Mouse (Mus musculus) intestine, embryonic 16.5 days (tissue): ENCODE data around the gene Farp1. TPM values are rescaled to one million over a fixed set of nuclear protein-coding genes. Genes with fewer than 3 reads are reported as not detected.

Source experiments
- ATAC-seq: fragments of 200-750 bp; cut with Nextera tagmentation; 2 replicates; pipeline ENCODE4 v1.8.0; 2017; ENCODE audit warnings: moderate TSS enrichment, moderate library complexity
- H3K27ac ChIP-seq: fragments of 300-500 bp; sonication (generic); 2 replicates; pipeline ENCODE4 v1.5.1; 2014; ENCODE audit warnings: mild to moderate bottlenecking, low read length
- H3K27me3 ChIP-seq: fragments of 300-500 bp; sonication (generic); replicated peaks from 2 replicates; pipeline ENCODE4 v1.6.1; 2014; ENCODE audit warnings: low read length, control low read depth, mixed read lengths; ENCODE audit not compliant: control insufficient read depth, insufficient read depth
- H3K36me3 ChIP-seq: fragments of 300-500 bp; sonication (generic); 2 replicates; pipeline ENCODE4 v1.6.1; 2014; ENCODE audit warnings: low read length, control low read depth; ENCODE audit not compliant: control insufficient read depth, insufficient read depth
- H3K4me1 ChIP-seq: fragments of 300-500 bp; sonication (generic); 2 replicates; pipeline ENCODE4 v1.6.1; 2014; ENCODE audit warnings: low read length, control low read depth, mixed read lengths; ENCODE audit not compliant: control insufficient read depth, insufficient read depth
- H3K4me2 ChIP-seq: fragments of 300-500 bp; sonication (generic); 2 replicates; pipeline ENCODE4 v1.6.1; 2014; ENCODE audit warnings: low read depth, low read length, control low read depth
- H3K4me3 ChIP-seq: fragments of 300-500 bp; sonication (generic); 2 replicates; pipeline ENCODE4 v1.5.1; 2014; ENCODE audit warnings: mild to moderate bottlenecking, low read length
- H3K9ac ChIP-seq: fragments of 300-500 bp; sonication (generic); 2 replicates; pipeline ENCODE4 v1.6.1; 2014; ENCODE audit warnings: low read depth, low read length
- H3K9me3 ChIP-seq: fragments of 300-500 bp; sonication (generic); 2 replicates; pipeline ENCODE4 v1.6.1; 2016; ENCODE audit warnings: low read length, control low read depth; ENCODE audit not compliant: control insufficient read depth
- WGBS: fragments of 180-500 bp; shearing (Covaris S2); extraction: QIAGEN DNeasy Blood & Tissue Kit; methylation state at CpG from one replicate; pipeline ENCODE4 v1.1.7; 2014; 5-methylcytosine and 5-hydroxymethylcytosine counted together
- polyA plus RNA-seq: library from polyadenylated mRNA; unstranded; fragments of >200 nt; fragmentation: Nextera tagmentation; extraction: Ambion mirVana; gene quantifications from 2 replicates; pipeline ENCODE4 v1.2.1, GENCODE M21; 2015

The Farp1 gene
- polyA plus RNA-seq, result 8.7 and 10.5 TPM in 2 replicates

GRCm38 (mm10) chr14:121034973-121035662 lies at the start of gene Farp1:
TSS of gene Farp1 (plus strand) at chr14:121035200.
- Histone ChIP-seq H3K27me3 (no peaks in the 10 kb centered on the region), H3K9ac (peak within 1 kb of the TSS; percentile 93), H3K4me2 (peak within 1 kb of the TSS; percentile 79), H3K4me3 (peak within 1 kb of the TSS; percentile 92), H3K4me1 (peaks cover 20% of the 10 kb centered on the region), H3K9me3 (no peaks in the 10 kb centered on the region), H3K36me3 (no peaks in the 10 kb centered on the region), H3K27ac (peak within 1 kb of the TSS; percentile 80)
- peak; percentile 98 for ATAC-seq
- under 1% methylated on average over 53 of the region's 61 CpGs for WGBS

- Histone ChIP-seq H3K27me3 (no peaks in the 10 kb centered on the region), H3K27ac (no peak overlapping the region), H3K9ac (no peak overlapping the region), H3K4me1 (no peaks in the 10 kb centered on the region), H3K4me2 (no peak overlapping the region), H3K4me3 (no peak overlapping the region), H3K9me3 (no peaks in the 10 kb centered on the region), H3K36me3 (no peaks in the 10 kb centered on the region)
- ATAC-seq, result no peak
- WGBS, result 66% methylated on average over 6 of the region's 6 CpGs
Observed at GRCm38 (mm10) chr14:120989126-120989525, 45.9 kb upstream of the Farp1 start.

DNA sequence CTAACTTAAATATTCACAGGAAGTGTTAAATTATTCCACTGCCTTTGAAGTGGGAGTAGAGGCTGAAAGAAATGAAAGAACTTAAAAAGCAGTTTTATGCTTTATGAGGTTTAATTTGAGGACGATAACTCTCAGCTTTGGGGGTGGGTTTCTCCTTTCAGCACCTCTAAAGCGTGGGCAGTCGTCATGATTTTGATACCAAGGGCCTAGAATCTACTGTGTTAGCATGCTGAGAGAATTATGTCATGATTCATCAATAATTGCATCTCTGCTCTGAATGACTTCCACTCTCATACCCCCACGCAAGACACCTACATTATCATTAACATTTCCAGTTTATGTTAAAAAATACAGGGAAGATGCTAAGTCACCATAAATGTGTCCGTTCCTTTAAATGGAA lies 37.3 kb upstream of the Farp1 start:
- Histone ChIP-seq H3K4me2 (no peak overlapping the region), H3K4me1 (no peaks in the 10 kb centered on the region), H3K4me3 (no peak overlapping the region), H3K27ac (no peak overlapping the region), H3K36me3 (no peaks in the 10 kb centered on the region), H3K9me3 (no peaks in the 10 kb centered on the region), H3K27me3 (no peaks in the 10 kb centered on the region), H3K9ac (no peak overlapping the region)
- ATAC-seq, result no peak
- 88% methylated on average over 5 of the region's 5 CpGs for WGBS

DNA sequence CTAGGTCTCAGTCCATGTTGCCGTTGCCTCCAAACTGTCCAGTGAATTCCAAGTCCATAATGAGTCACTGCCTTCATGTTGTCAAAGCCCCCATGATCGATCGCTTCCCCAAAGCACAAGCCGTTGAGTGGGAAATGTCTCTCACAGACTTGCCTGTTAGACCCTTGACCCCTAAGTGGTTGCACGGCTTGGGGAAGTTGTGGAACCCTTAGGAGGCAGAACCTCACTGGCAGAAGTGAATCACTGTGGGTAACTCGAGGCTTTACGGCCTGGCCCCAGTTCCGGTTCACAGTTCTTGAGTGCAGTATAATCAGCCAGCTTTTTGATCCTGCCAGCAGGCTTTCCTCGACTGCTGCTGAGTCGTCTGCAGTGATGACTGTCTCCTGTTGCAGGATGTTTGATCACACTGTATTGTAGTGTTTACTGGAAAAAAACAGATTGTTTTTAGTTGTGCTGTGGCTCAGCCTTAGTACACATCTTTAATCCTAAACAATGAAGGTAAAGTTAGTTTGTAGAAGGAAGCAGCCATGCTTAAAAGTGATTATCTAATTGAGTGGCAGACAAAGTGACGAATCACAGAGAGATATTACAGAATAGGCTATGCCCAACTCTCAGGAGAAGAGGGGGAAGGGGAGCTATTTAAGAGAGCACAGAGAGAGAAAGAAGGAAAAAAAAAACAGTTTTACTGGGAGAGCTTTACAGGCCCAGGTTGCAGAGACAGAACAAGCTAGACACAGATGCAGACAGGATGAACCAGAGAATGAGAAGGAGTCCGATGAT lies 34.2 kb upstream of the Farp1 start:
- H3K27me3 ChIP-seq, result no peaks in the 10 kb centered on the region
- no peak overlapping the region for H3K27ac ChIP-seq
- no peak overlapping the region for H3K9ac ChIP-seq
- no peak overlapping the region for H3K4me3 ChIP-seq
- H3K4me2 ChIP-seq, result no peak overlapping the region
- WGBS, result 47% methylated on average over 12 of the region's 12 CpGs
- H3K9me3 ChIP-seq, result no peaks in the 10 kb centered on the region
- no peaks in the 10 kb centered on the region for H3K4me1 ChIP-seq
- no peaks in the 10 kb centered on the region for H3K36me3 ChIP-seq
- ATAC-seq, result no peak

DNA sequence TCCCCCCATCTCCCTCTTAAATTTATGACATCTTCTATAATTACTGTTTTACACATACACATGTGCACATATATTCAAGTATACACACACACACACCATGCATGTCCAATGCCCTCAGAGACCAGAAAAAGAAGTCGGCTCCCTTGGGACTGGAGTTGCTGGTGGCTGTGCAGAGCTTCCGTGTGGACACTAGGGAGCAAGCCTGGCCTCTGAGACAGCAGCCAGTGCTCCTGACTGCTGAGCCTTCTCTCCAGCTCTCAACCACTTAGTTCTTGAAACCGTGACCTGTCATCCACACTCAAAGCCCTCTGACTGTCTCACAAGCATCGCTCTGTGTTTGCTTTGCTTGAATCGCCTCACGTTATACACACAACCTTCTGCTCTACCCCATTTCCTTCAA lies 29.4 kb upstream of the Farp1 start:
- H3K4me3 ChIP-seq, result no peak overlapping the region
- H3K27ac ChIP-seq, result no peak overlapping the region
- no peaks in the 10 kb centered on the region for H3K9me3 ChIP-seq
- no peaks in the 10 kb centered on the region for H3K36me3 ChIP-seq
- H3K4me1 ChIP-seq, result no peaks in the 10 kb centered on the region
- no peak overlapping the region for H3K9ac ChIP-seq
- H3K27me3 ChIP-seq, result no peaks in the 10 kb centered on the region
- H3K4me2 ChIP-seq, result no peak overlapping the region
- ATAC-seq, result no peak
- WGBS, result 89% methylated on average over 6 of the region's 6 CpGs

DNA sequence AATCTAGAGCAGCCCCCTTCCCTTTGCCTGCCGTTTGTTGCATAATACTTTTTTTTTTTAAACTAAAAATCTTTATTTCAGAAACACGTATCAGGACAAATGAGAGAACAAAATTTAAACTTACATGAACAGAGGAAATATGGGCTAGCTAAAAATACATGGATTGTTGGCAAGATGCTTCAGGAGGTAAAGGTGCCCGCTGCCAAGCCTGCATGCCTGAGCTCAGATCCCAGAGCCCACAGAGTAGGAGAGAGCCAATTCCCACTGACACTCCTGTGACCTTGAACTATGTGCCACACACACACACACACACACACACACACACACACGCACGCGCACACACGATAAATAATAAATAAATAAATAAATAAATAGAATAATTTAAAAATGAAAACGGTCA lies 29.0 kb upstream of the Farp1 start:
- Histone ChIP-seq H3K27me3 (no peaks in the 10 kb centered on the region), H3K9ac (no peak overlapping the region), H3K27ac (no peak overlapping the region), H3K9me3 (no peaks in the 10 kb centered on the region), H3K4me3 (no peak overlapping the region), H3K36me3 (no peaks in the 10 kb centered on the region), H3K4me2 (no peak overlapping the region), H3K4me1 (no peaks in the 10 kb centered on the region)
- 88% methylated on average over 8 of the region's 8 CpGs for WGBS
- no peak for ATAC-seq

- WGBS, result 95% methylated on average over 2 of the region's 2 CpGs
- no peak for ATAC-seq
Observed at GRCm38 (mm10) chr14:121015114-121015690, 19.8 kb upstream of the Farp1 start.

GRCm38 (mm10) chr14:121022403-121022802 lies 12.6 kb upstream of the Farp1 start:
- Histone ChIP-seq H3K27ac (no peak overlapping the region), H3K9me3 (no peaks in the 10 kb centered on the region), H3K4me1 (no peaks in the 10 kb centered on the region), H3K27me3 (no peaks in the 10 kb centered on the region), H3K9ac (no peak overlapping the region), H3K4me2 (no peak overlapping the region), H3K4me3 (no peak overlapping the region), H3K36me3 (no peaks in the 10 kb centered on the region)
- 75% methylated on average over 5 of the region's 5 CpGs for WGBS
- ATAC-seq, result no peak

More at GRCm38 (mm10) chr14:121015114-121015690, 19.8 kb upstream of the Farp1 start:
- Histone ChIP-seq H3K27ac (no peak overlapping the region), H3K9me3 (no peaks in the 10 kb centered on the region), H3K4me2 (no peak overlapping the region), H3K27me3 (no peaks in the 10 kb centered on the region), H3K4me3 (no peak overlapping the region), H3K9ac (no peak overlapping the region), H3K36me3 (no peaks in the 10 kb centered on the region), H3K4me1 (no peaks in the 10 kb centered on the region)

DNA sequence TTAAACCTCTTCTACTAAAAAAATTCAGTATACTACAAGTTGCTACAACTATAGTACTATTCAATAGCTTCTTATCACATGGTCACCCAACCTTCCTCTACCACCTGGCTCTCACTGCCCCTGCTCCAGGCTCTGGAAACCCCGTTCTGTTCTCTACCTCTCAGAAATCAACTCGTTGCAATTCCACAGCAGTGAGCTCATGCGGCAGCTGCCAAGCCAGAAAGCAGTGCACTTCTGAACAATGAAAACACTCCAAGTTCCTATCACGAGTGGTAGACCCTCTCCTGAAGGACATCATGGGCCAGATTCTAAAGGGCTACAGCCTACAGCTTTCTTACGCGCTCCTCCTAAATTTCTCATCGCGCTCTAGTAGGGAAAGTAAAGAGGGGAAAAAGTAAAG lies 9.6 kb upstream of the Farp1 start:
- H3K36me3 ChIP-seq, result no peaks in the 10 kb centered on the region
- H3K27me3 ChIP-seq, result no peaks in the 10 kb centered on the region
- no peak for ATAC-seq
- H3K9ac ChIP-seq, result no peak overlapping the region
- H3K4me2 ChIP-seq, result no peak overlapping the region
- no peaks in the 10 kb centered on the region for H3K9me3 ChIP-seq
- H3K4me3 ChIP-seq, result no peak overlapping the region
- no peaks in the 10 kb centered on the region for H3K4me1 ChIP-seq
- 71% methylated on average over 8 of the region's 8 CpGs for WGBS
- H3K27ac ChIP-seq, result no peak overlapping the region
